Mouse (Mus musculus) midbrain, embryonic 16.5 days (tissue): ENCODE measurements at regions not wholly inside any gene's neighbourhood (a gene's known extent, or its start where the extent isn't known, plus 50 kb on each side); places are given as distances from the start of the nearest gene placed in this dataset.
"Not testable (repeated sequence)": the region's sequence is repeated elsewhere in the genome, so short reads cannot be mapped to it uniquely, and the experiment has no call there.

Source experiments
- ATAC-seq: fragments of 200-750 bp; cut with Nextera tagmentation; 2 replicates; pipeline ENCODE4 v1.8.0; 2017; ENCODE audit warnings: moderate TSS enrichment
- H3K27ac ChIP-seq: fragments of 300-500 bp; sonication (generic); 2 replicates; pipeline ENCODE4 v1.5.1; 2014; ENCODE audit warnings: mild to moderate bottlenecking, low read length, mixed read lengths
- H3K27me3 ChIP-seq: fragments of 300-500 bp; sonication (generic); 2 replicates; pipeline ENCODE4 v1.6.1; 2014; ENCODE audit warnings: low read depth, low read length, mixed read lengths; ENCODE audit not compliant: control insufficient read depth, insufficient read depth
- H3K36me3 ChIP-seq: fragments of 300-500 bp; sonication (generic); 2 replicates; pipeline ENCODE4 v1.6.1; 2014; ENCODE audit warnings: mild to moderate bottlenecking, low read length, moderate library complexity, mixed read lengths; ENCODE audit not compliant: control insufficient read depth, insufficient read depth
- H3K4me1 ChIP-seq: fragments of 300-500 bp; sonication (generic); 2 replicates; pipeline ENCODE4 v1.6.1; 2014; ENCODE audit warnings: mild to moderate bottlenecking, low read length, mixed read lengths; ENCODE audit not compliant: control insufficient read depth, insufficient read depth
- H3K4me2 ChIP-seq: fragments of 300-500 bp; sonication (generic); 2 replicates; pipeline ENCODE4 v1.6.1; 2014; ENCODE audit warnings: mild to moderate bottlenecking, low read length, mixed read lengths
- H3K4me3 ChIP-seq: fragments of 300-500 bp; sonication (generic); 2 replicates; pipeline ENCODE4 v1.5.1; 2014; ENCODE audit warnings: low read depth, mild to moderate bottlenecking, low read length, moderate library complexity, mixed read lengths
- H3K9ac ChIP-seq: fragments of 300-500 bp; sonication (generic); 2 replicates; pipeline ENCODE4 v1.6.1; 2014; ENCODE audit warnings: low read depth, low read length, mixed read lengths
- H3K9me3 ChIP-seq: fragments of 300-500 bp; sonication (generic); replicated peaks from 2 replicates; pipeline ENCODE4 v1.6.1; 2014; ENCODE audit warnings: mild to moderate bottlenecking, low read length, mixed read lengths; ENCODE audit not compliant: control insufficient read depth, poor library complexity, severe bottlenecking
- WGBS: fragments of 180-500 bp; shearing (Covaris S2); extraction: QIAGEN DNeasy Blood & Tissue Kit; methylation state at CpG from one replicate; pipeline ENCODE4 v1.1.7; 2014; 5-methylcytosine and 5-hydroxymethylcytosine counted together

GRCm38 (mm10) chr12:113322173-113322572 lies 136.4 kb downstream of the Tmem121 start:
- ATAC-seq = no peak
- H3K27ac ChIP-seq = no peak overlapping the region
- no peak overlapping the region for H3K4me2 ChIP-seq
- no peak overlapping the region for H3K9ac ChIP-seq
- 93% methylated on average over 2 of the region's 2 CpGs for WGBS
- no peaks in the 10 kb centered on the region for H3K9me3 ChIP-seq
- H3K36me3 ChIP-seq = no peaks in the 10 kb centered on the region
- no peaks in the 10 kb centered on the region for H3K4me1 ChIP-seq
- H3K4me3 ChIP-seq = no peak overlapping the region
- H3K27me3 ChIP-seq = no peaks in the 10 kb centered on the region

GRCm38 (mm10) chr12:113327851-113328250 lies 142.1 kb downstream of the Tmem121 start:
- Histone ChIP-seq H3K9me3 (no peaks in the 10 kb centered on the region), H3K9ac (no peak overlapping the region), H3K4me3 (no peak overlapping the region), H3K36me3 (no peaks in the 10 kb centered on the region), H3K27ac (no peak overlapping the region), H3K4me2 (no peak overlapping the region), H3K27me3 (no peaks in the 10 kb centered on the region), H3K4me1 (no peaks in the 10 kb centered on the region)
- WGBS = 97% methylated on average over 5 of the region's 5 CpGs
- ATAC-seq = no peak

DNA sequence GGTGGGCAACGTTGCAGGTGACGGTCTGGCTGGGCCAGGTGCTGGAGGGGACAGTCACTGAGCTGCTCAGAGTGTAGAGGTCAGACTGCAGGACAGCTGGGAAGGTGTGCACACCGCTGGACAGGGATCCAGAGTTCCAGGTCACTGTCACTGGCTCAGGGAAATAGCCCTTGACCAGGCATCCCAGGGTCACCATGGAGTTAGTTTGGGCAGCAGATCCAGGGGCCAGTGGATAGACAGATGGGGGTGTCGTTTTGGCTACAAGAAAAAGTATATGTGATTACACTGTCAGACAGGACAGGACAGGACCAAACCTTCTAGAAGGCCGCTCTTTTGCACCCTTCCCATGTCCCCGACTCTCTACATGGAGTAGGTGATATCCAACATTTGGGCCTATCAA lies 144.5 kb downstream of the Tmem121 start:
- Histone ChIP-seq H3K36me3 (no peaks in the 10 kb centered on the region), H3K9me3 (no peaks in the 10 kb centered on the region), H3K9ac (no peak overlapping the region), H3K27me3 (no peaks in the 10 kb centered on the region), H3K4me2 (no peak overlapping the region), H3K4me1 (no peaks in the 10 kb centered on the region), H3K27ac (no peak overlapping the region), H3K4me3 (no peak overlapping the region)
- ATAC-seq = no peak
- 87% methylated on average over 6 of the region's 6 CpGs for WGBS

GRCm38 (mm10) chr12:113332226-113332625 lies 146.5 kb downstream of the Tmem121 start:
- no peak overlapping the region for H3K27ac ChIP-seq
- no peak for ATAC-seq
- H3K4me1 ChIP-seq = no peaks in the 10 kb centered on the region
- no peaks in the 10 kb centered on the region for H3K27me3 ChIP-seq
- no peak overlapping the region for H3K4me3 ChIP-seq
- H3K36me3 ChIP-seq = no peaks in the 10 kb centered on the region
- H3K9ac ChIP-seq = no peak overlapping the region
- WGBS = 84% methylated on average over 3 of the region's 3 CpGs
- no peak overlapping the region for H3K4me2 ChIP-seq
- H3K9me3 ChIP-seq = no peaks in the 10 kb centered on the region

- H3K27me3 ChIP-seq = no peaks in the 10 kb centered on the region
- H3K36me3 ChIP-seq = no peaks in the 10 kb centered on the region
- H3K9ac ChIP-seq = no peak overlapping the region
- no peak overlapping the region for H3K27ac ChIP-seq
- no peaks in the 10 kb centered on the region for H3K9me3 ChIP-seq
- no peak for ATAC-seq
- no peak overlapping the region for H3K4me2 ChIP-seq
- H3K4me1 ChIP-seq = no peaks in the 10 kb centered on the region
- no peak overlapping the region for H3K4me3 ChIP-seq
Measured at GRCm38 (mm10) chr12:113333399-113333798, 147.7 kb downstream of the Tmem121 start.

- 84% methylated on average over 3 of the region's 3 CpGs for WGBS
- not testable (repeated sequence) for H3K4me3 ChIP-seq, H3K4me2 ChIP-seq, ATAC-seq, H3K4me1 ChIP-seq, H3K27ac ChIP-seq, H3K27me3 ChIP-seq, H3K9ac ChIP-seq, H3K9me3 ChIP-seq, H3K36me3 ChIP-seq
Measured at GRCm38 (mm10) chr12:113333853-113334252, 148.1 kb downstream of the Tmem121 start.

GRCm38 (mm10) chr12:113337271-113337670 lies 151.5 kb downstream of the Tmem121 start:
- no peak overlapping the region for H3K27ac ChIP-seq
- 56% methylated on average over 3 of the region's 3 CpGs for WGBS
- no peak overlapping the region for H3K9ac ChIP-seq
- no peaks in the 10 kb centered on the region for H3K36me3 ChIP-seq
- H3K4me2 ChIP-seq = no peak overlapping the region
- no peak for ATAC-seq
- no peaks in the 10 kb centered on the region for H3K27me3 ChIP-seq
- H3K9me3 ChIP-seq = no peaks in the 10 kb centered on the region
- H3K4me3 ChIP-seq = no peak overlapping the region
- H3K4me1 ChIP-seq = no peaks in the 10 kb centered on the region

GRCm38 (mm10) chr12:113338891-113339290 lies 150.4 kb upstream of the Adam6b start:
- H3K4me1 ChIP-seq = no peaks in the 10 kb centered on the region
- H3K9me3 ChIP-seq = no peaks in the 10 kb centered on the region
- no peaks in the 10 kb centered on the region for H3K36me3 ChIP-seq
- H3K9ac ChIP-seq = no peak overlapping the region
- H3K27ac ChIP-seq = no peak overlapping the region
- no peaks in the 10 kb centered on the region for H3K27me3 ChIP-seq
- 62% methylated on average over 7 of the region's 7 CpGs for WGBS
- H3K4me2 ChIP-seq = no peak overlapping the region
- no peak for ATAC-seq
- H3K4me3 ChIP-seq = no peak overlapping the region

- H3K4me2 ChIP-seq = no peak overlapping the region
- no peak overlapping the region for H3K27ac ChIP-seq
- H3K27me3 ChIP-seq = no peaks in the 10 kb centered on the region
- no peak for ATAC-seq
- no peaks in the 10 kb centered on the region for H3K36me3 ChIP-seq
- no peak overlapping the region for H3K4me3 ChIP-seq
- no peaks in the 10 kb centered on the region for H3K4me1 ChIP-seq
- 65% methylated on average over 3 of the region's 3 CpGs for WGBS
- H3K9me3 ChIP-seq = no peaks in the 10 kb centered on the region
- no peak overlapping the region for H3K9ac ChIP-seq
Measured at GRCm38 (mm10) chr12:113341046-113341445, 148.3 kb upstream of the Adam6b start.

DNA sequence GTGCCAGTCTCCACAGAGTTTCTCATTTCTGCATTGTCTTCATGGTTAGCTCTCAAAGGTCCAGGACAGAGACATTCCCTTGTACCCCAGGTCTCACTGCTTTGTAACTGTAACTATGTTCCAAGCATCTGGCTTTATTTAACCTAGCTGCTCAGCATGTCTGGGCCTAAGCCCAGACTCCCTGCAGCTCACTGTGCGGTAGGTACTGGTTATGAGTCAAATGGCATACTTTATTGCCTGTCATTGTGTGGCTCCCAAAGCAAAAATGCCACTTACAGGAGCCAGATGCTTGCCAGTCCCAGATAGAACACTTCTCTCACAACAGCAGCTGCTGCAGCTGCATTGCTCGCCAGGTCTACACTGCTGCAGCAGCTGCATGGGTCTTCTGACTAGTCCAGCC lies 134.2 kb upstream of the Adam6b start:
- Histone ChIP-seq H3K36me3 (no peaks in the 10 kb centered on the region), H3K27me3 (no peaks in the 10 kb centered on the region), H3K4me1 (no peaks in the 10 kb centered on the region), H3K9me3 (0 out of 2 replicates have a peak, but pooled peaks cover 4% of the 10 kb centered on the region), H3K4me2 (no peak overlapping the region), H3K4me3 (no peak overlapping the region), H3K9ac (no peak overlapping the region), H3K27ac (no peak overlapping the region)
- 63% methylated on average over 2 of the region's 2 CpGs for WGBS
- ATAC-seq = no peak
